Mouse (Mus musculus): ENCODE results near the gene Cnksr3. TPM values are rescaled to one million over a fixed set of nuclear protein-coding genes. Genes with fewer than 3 reads are reported as not detected.
A peak's percentile ranks its signal among the peaks of the same experiment; 100 is the strongest.

Gene Cnksr3
- total RNA-seq, 2 experiments from 2014 or later = 9.0 to 10.7 TPM

- DNase-seq (ENCODE audit: low spot score in 2 of 2) = peak in 1 of 2 experiments; percentile 59
- intact Hi-C loops (cut with DNase I) = no loop called here
Observed at GRCm38 (mm10) chr10:7118258-7119077, 93.6 kb downstream of the Cnksr3 start.

GRCm38 (mm10) chr10:7117785-7118184 is 94.3 kb downstream of the Cnksr3 start:
- DNase-seq (ENCODE audit: low spot score in 2 of 2) = no peak
- intact Hi-C loops (cut with DNase I) = no loop called here

GRCm38 (mm10) chr10:7114796-7115195 is 97.2 kb downstream of the Cnksr3 start:
- DNase-seq (ENCODE audit: low spot score in 2 of 2) = no peak
- intact Hi-C loops (cut with DNase I) = no loop called here

GRCm38 (mm10) chr10:7113747-7114146 is 98.3 kb downstream of the Cnksr3 start:
- DNase-seq (ENCODE audit: low spot score in 2 of 2) = no peak
- intact Hi-C loops (cut with DNase I) = no loop called here

GRCm38 (mm10) chr10:7113144-7113543 is 98.9 kb downstream of the Cnksr3 start:
- intact Hi-C loops (cut with DNase I) = no loop called here

GRCm38 (mm10) chr10:7111462-7112000 is 100.5 kb downstream of the Cnksr3 start:
- peak; percentile 27 to 47 for DNase-seq (ENCODE audit: low spot score in 2 of 2)
- intact Hi-C loops (cut with DNase I) = no loop called here

More at GRCm38 (mm10) chr10:7113144-7113543, 98.9 kb downstream of the Cnksr3 start:
- no peak for DNase-seq (ENCODE audit: low spot score in 2 of 2)

GRCm38 (mm10) chr10:7103872-7104271 is 108.2 kb downstream of the Cnksr3 start:
- intact Hi-C loops (cut with DNase I) = no loop called here

GRCm38 (mm10) chr10:7077971-7078370 is 134.1 kb downstream of the Cnksr3 start:
- no peak for DNase-seq (ENCODE audit: low spot score in 2 of 2)
- intact Hi-C loops (cut with DNase I) = no loop called here

More at GRCm38 (mm10) chr10:7103872-7104271, 108.2 kb downstream of the Cnksr3 start:
- DNase-seq (ENCODE audit: low spot score in 2 of 2) = no peak

GRCm38 (mm10) chr10:7077389-7077808 is 134.6 kb downstream of the Cnksr3 start:
- DNase-seq (ENCODE audit: low spot score in 2 of 2) = no peak
- intact Hi-C loops (cut with DNase I) = no loop called here

- intact Hi-C loops (cut with DNase I) = loop anchor here (1.0 kb wide), 1 partner anchor 190 kb away; no protein-coding TSS in a partner anchor
- DNase-seq (ENCODE audit: low spot score in 2 of 2) = no peak
Observed at GRCm38 (mm10) chr10:7076662-7077211, 135.3 kb downstream of the Cnksr3 start.

- intact Hi-C loops (cut with DNase I) = loop anchor here (1.0 kb wide), 1 partner anchor 190 kb away; no protein-coding TSS in a partner anchor
- DNase-seq (ENCODE audit: low spot score in 2 of 2) = peak; percentile 87 to 90
Observed at GRCm38 (mm10) chr10:7076201-7076600, 135.8 kb downstream of the Cnksr3 start.

GRCm38 (mm10) chr10:7075661-7076060 is 136.4 kb downstream of the Cnksr3 start:
- DNase-seq (ENCODE audit: low spot score in 2 of 2) = no peak
- intact Hi-C loops (cut with DNase I) = loop anchor here (1.0 kb wide), 1 partner anchor 189 kb away; no protein-coding TSS in a partner anchor

- DNase-seq (ENCODE audit: low spot score in 2 of 2) = no peak
- intact Hi-C loops (cut with DNase I) = no loop called here
Observed at GRCm38 (mm10) chr10:7074231-7074630, 137.8 kb downstream of the Cnksr3 start.

GRCm38 (mm10) chr10:7070924-7071323 is 141.1 kb downstream of the Cnksr3 start:
- intact Hi-C loops (cut with DNase I) = no loop called here
- no peak for DNase-seq (ENCODE audit: low spot score in 2 of 2)

GRCm38 (mm10) chr10:7070100-7070835 is 141.8 kb downstream of the Cnksr3 start:
- intact Hi-C loops (cut with DNase I) = no loop called here
- no peak for DNase-seq (ENCODE audit: low spot score in 2 of 2)

GRCm38 (mm10) chr10:7069090-7069489 is 142.9 kb downstream of the Cnksr3 start:
- no peak for DNase-seq (ENCODE audit: low spot score in 2 of 2)
- intact Hi-C loops (cut with DNase I) = no loop called here

Data from left cerebral cortex, postnatal 14 days (tissue).